Mouse (Mus musculus): ENCODE data around the gene Nab1.

Nab1 gene

GRCm38 (mm10) chr1:52474291-52474690 is 26.2 kb downstream of the Nab1 start:
- no peak for DNase-seq (ENCODE audit: low read depth, low spot score)

DNA sequence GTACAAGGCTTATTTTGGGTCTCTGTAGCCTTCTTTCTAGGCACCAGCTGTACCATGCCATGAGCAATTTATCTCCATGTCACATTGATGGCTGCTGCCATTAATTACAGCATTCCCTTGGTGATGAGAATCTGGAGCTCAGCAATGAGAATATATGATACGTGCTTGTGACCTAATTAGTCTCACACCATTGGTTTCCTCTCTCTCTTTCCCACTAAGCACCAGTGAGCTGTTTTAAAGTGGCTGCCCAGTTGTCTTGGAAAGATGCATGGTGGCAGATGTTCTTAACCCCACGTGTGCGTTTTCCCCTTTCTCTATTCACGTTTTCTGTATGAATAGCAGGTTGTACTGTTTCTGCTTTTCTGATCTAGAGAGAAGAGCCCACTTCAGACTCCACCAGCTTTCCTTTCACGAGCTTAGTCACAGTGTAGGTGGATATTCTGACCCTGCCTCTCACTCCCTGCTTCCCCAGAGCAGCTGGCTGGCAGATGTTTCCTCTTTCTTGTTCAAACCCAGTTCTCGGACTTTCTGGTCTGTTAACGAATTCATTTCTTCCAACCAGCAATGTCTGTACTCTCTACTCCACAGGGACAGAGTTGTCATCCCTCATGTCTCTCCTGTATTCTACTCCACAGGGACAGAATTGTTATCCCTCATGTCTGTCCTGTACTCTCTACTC is 29.5 kb downstream of the Nab1 start:
- DNase-seq (ENCODE audit: low read depth, low spot score): no peak

- no peak for DNase-seq (ENCODE audit: low read depth, low spot score)
These were observed 30.2 kb downstream of the Nab1 start for GRCm38 (mm10) chr1:52470326-52470725.

DNA sequence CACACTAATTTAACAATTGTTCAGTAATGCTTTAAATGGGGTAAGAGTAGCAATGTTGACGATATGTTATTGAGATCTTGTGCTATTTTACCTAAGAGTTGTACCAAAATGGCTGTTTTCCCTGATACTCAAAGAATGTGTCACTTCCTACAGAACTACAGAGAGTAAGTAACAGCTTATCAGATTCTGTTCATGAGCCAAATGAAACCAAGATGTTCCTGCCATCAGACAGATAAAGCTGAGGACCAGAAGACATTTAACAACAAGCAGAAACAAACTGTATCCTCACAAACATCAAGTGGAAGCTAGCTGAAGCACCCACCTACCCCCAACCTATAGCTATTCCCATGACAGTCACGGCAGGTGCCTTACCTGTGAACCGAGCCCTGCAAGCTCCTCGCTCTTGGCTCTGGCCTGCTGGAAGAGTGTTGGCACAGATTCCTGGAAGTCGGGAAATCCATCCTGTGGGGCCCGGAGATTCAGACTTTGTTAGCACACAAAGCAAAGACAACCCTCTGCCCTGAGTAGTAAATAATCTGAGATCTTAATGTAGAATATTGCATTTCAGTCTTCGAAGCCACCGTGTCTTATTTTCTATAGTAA is 33.9 kb downstream of the Nab1 start:
- no peak for DNase-seq (ENCODE audit: low read depth, low spot score)

DNA sequence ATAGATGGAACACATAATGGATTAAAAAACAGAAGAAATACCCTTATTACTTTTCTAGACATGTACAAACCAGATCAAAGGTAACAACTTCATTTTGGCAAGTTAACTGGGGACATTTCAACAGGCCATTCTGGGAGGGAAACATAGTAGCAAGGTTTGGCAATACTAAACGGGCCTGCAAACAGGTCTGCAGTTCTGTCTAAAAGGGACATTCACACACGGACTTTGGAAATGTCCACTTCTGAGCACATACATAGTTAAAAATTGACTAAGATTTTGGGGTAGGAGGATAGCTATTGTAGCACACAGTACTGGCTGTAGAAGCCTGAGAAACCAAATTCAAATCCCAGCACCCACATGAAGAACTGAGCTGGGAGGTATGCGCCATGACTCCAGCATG is 34.6 kb downstream of the Nab1 start:
- no peak for DNase-seq (ENCODE audit: low read depth, low spot score)

- DNase-seq (ENCODE audit: low read depth, low spot score): no peak
These were observed 35.2 kb downstream of the Nab1 start for GRCm38 (mm10) chr1:52465264-52465663.

DNA sequence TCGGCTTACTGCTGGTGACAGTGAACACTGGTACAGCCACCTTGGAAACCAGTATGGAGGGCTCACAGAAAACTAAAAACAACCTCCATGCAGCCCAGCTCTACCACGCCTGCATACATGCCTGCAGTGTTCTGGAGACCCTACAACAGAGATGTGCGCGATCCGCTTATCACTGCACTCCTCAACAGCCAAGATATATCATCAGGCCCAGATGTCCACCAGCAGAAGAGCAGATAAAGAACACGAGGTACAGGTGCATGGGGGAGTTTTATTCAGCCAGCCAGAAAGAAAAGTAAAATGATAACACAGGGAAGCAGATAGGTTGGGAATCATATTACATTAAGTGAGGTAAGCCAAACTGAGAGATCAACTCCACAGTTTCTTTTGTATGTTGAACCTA is 37.2 kb downstream of the Nab1 start:
- DNase-seq (ENCODE audit: low read depth, low spot score): no peak

DNA sequence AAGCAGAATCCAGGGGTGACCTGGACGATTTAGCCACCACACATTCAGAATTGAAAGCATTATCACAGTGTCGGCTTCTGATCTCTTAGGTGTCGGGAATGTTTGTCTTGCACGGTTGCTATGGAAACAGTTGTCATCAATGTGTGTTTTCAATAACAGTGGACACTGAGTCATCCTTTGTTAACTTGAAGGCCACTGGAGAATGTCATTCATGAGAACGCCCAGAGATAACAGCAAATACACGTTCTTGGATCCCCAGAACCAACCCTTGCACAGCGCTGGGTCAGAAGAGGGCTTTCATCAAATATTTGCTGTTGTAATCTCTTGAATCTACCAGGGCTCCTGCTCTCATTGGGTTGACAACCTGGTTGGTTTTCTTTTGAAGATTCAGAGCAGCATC is 43.9 kb downstream of the Nab1 start:
- peak; percentile 71 for DNase-seq (ENCODE audit: low read depth, low spot score)

- DNase-seq (ENCODE audit: low read depth, low spot score): no peak
These were observed 45.9 kb downstream of the Nab1 start for GRCm38 (mm10) chr1:52454509-52455001.

- no peak for DNase-seq (ENCODE audit: low read depth, low spot score)
These were observed 49.1 kb downstream of the Nab1 start for GRCm38 (mm10) chr1:52451360-52451759.

DNA sequence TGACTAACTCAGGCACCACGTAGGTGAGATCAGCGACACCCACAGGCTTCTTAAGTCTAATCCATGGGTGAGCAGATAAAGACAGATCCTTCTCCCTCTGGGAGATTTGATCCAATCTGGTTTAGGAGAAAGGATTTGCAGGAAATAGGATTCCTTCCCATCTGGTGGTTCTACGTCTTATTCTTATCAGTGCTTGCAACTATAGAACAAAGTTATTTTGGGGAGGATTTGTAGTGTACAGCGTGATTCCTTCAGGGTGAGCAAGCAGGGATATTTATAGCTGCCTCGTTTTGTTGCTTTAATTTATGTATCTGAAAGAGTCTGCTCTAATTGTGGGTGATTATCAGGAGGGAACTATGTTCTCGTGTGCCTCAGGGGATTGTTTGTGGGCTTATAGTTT is 64.6 kb downstream of the Nab1 start:
- no peak for DNase-seq (ENCODE audit: low read depth, low spot score)

- no peak for DNase-seq (ENCODE audit: low read depth, low spot score)
These were observed 66.4 kb downstream of the Nab1 start for GRCm38 (mm10) chr1:52434085-52434484.

DNA sequence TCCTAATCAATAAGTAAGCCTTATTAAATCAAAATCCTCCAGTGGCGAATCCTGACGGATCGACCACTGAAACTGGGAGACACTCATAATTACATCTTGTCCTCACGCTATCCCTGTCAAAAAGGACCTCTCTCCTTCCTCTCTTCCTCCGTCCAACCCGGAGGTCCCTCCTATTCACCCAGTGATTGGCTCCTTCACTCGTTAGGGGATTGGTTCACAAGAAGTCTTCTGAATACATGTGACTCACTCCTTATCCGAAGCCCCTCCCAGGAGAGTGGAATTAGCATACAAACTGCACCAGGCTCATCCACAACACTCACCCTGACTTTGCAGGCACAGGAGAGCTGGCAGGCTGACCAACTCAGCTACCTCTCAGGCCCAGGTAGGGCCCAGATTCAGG is 68.7 kb downstream of the Nab1 start:
- peak; percentile 92 for DNase-seq (ENCODE audit: low read depth, low spot score)

DNA sequence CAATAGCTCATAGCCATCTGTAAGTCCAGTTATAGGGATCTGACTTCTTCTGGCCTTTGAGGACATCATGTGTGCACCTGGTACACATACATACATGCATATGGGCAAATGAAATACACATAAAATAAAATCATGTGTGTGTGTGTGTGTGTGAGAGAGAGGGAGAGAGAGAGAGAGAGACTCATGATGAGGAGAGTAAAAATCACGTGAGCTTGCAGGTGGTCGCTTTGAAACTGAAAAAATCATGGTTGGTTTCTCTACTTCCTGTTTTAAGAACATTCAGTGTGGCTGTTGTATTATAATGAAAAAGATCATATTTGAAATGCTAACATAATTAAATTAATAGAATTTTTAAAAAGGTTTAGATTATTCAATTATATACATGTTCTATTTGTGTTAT is 69.9 kb downstream of the Nab1 start:
- no peak for DNase-seq (ENCODE audit: low read depth, low spot score)

GRCm38 (mm10) chr1:52430116-52430515 is 70.4 kb downstream of the Nab1 start:
- DNase-seq (ENCODE audit: low read depth, low spot score): no peak

- DNase-seq (ENCODE audit: low read depth, low spot score): no peak
These were observed 72.5 kb downstream of the Nab1 start for GRCm38 (mm10) chr1:52427841-52428464.

GRCm38 (mm10) chr1:52423846-52424245 is 76.6 kb downstream of the Nab1 start:
- no peak for DNase-seq (ENCODE audit: low read depth, low spot score)

GRCm38 (mm10) chr1:52423057-52423456 is 77.4 kb downstream of the Nab1 start:
- no peak for DNase-seq (ENCODE audit: low read depth, low spot score)

DNA sequence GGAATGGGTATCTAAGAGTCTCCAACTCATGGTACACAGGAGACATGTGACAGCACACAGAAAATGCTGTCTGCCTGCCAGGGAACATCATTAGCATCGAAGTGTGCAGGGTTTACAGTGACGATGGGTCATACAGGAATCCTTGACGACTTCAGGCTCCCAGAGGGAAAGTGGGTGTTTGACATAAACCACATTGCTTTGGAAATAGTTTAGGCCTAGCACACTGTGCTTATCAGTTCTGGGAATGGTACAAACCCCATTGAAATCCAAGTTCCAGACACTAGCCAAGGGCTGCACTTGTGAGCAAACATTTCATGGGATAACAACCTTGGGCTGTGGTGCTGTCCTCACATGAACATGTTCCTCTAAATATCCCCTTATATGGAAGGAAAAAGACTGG is 78.3 kb downstream of the Nab1 start:
- DNase-seq (ENCODE audit: low read depth, low spot score): no peak

- DNase-seq (ENCODE audit: low read depth, low spot score): no peak
These were observed 78.9 kb downstream of the Nab1 start for GRCm38 (mm10) chr1:52421623-52422022.

DNA sequence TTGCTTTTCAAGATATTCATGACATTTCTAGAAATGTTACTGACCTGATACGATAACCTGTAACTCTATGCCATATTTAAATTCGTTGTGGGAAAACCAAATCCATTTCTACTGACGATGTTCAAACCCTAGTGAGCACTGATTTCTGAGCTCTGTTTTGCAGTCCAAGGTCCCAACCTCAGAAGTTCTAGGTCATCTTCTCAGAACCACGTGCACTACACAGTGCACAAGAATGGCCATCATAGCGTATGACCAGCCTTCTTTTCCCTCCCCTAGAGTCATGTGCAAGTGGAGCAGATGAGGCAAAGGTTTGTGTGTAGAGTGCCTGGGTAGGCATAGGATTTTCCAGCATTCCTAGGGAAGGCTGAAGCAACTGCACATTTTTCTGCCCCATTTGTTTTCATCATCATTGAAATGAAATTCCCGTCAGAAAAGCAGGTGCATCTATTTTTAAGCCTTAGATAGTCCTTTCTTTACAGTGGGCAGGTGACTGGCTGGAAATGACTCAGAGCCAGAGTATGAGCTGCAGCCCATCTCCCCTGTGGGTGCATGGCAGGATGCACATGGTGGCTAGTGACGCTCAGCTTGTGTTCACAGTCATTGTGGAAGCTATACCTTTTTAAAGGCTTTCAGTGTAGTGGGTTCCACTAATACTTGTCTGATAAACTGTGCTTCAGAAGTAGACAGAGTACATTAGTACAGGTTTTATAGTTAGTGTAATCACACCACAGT is 81.2 kb downstream of the Nab1 start:
- DNase-seq (ENCODE audit: low read depth, low spot score): no peak
